Mouse (Mus musculus) heart, postnatal 0 days (tissue): ENCODE results near the gene Ptpn11.

ENCODE experiments used
- CTCF ChIP-seq: IDR thresholded peaks from 2 replicates; pipeline ENCODE4 v1.5.1; 2016; ENCODE audit warnings: antibody characterized with exemption, control low read depth, low read depth
- EP300 ChIP-seq: IDR thresholded peaks from 2 replicates; pipeline ENCODE4 v1.6.1; 2016; ENCODE audit warnings: antibody characterized with exemption, low read depth

DNA sequence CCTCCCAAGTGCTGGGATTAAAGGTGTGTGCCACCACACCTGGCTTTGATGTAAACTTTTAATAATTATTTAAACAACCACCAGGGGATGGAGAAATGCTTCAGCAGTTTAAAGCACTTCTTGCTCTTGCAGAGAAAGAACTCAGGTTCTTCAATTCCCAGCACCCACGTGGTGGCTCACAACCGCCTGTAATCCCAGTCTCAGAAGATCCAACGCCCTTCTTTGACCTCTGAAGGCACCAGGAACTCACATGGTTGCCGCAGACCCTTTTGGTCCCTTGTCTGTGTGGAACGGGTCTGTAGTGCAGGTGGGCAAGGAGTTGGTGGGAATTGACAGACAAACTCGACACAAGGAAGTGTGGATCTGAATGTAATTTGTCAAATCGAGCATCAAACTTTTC is 23.5 kb upstream of the Ptpn11 start:
- no peak for TF ChIP-seq CTCF
- no peak for TF ChIP-seq EP300
